Mouse (Mus musculus): Measurements from ENCODE around the gene Ppp1r9b. TPM values are rescaled to one million over a fixed set of nuclear protein-coding genes. Genes with fewer than 3 reads are reported as not detected.
A peak's percentile ranks its signal among the peaks of the same experiment; 100 is the strongest.

Ppp1r9b gene
- polyA plus RNA-seq, 1 experiment from 2014 or later, result 5.6 TPM

GRCm38 (mm10) chr11:95037306-95037705 is 46.5 kb downstream of the Ppp1r9b start:
- peaks cover 37% of the 10 kb centered on the region for H3K4me1 ChIP-seq (ENCODE audit: control insufficient read depth, insufficient read depth, low read length)
- H3K4me2 ChIP-seq (ENCODE audit: low read depth, low read length), result no peak overlapping the region
- H3K27me3 ChIP-seq (replicated peaks; ENCODE audit: control insufficient read depth, insufficient read depth, low read length), result no peaks in the 10 kb centered on the region
- no peak overlapping the region for H3K27ac ChIP-seq (ENCODE audit: low read length)
- no peaks in the 10 kb centered on the region for H3K9me3 ChIP-seq (ENCODE audit: control insufficient read depth, low read length)
- H3K4me3 ChIP-seq (ENCODE audit: low read length), result no peak overlapping the region
- H3K9ac ChIP-seq (ENCODE audit: low read depth, low read length), result no peak overlapping the region
- peaks cover 2% of the 10 kb centered on the region; the same call in 1 of the 2 replicates for H3K36me3 ChIP-seq (ENCODE audit: control insufficient read depth, insufficient read depth, low read length)
- WGBS, result 57% methylated on average over 6 of the region's 6 CpGs
- no peak for ATAC-seq

DNA sequence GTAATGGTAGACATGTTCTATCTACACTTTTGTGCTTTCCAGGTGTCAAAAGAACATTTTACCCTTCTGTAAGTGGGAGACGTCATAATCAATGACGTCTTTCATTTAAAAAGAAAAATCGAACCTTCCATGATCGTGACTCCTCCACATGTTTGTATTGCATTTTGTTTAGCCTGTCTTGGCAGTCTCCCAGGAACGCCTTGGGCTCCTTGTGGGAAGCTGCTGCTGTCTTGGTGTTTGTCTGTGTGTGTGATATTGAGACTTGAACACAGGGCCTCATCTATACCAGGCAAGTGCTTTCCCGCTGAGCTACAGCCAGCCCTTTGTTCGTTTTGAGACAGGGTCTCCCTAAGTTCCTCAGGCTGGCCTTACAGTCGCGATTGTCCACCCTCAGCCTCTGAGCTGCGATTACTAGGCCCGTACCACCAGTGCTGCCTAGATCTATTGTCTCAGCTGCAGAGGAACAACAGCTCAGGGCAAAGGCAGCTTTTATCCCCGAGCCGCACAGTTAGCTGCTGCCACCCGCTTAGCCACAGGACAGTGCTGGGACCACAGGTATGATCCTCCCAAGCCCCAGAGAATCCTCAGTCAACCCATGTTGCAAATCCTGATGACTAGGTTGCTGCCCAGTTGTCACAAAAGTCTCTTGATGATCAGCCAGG is 47.5 kb downstream of the Ppp1r9b start:
- Histone ChIP-seq H3K27ac (ENCODE audit: low read length) (peak overlapping the region; percentile 75), H3K9ac (ENCODE audit: low read depth, low read length) (no peak overlapping the region), H3K4me2 (ENCODE audit: low read depth, low read length) (no peak overlapping the region), H3K4me3 (ENCODE audit: low read length) (no peak overlapping the region), H3K4me1 (ENCODE audit: control insufficient read depth, insufficient read depth, low read length) (peaks cover 32% of the 10 kb centered on the region), H3K36me3 (ENCODE audit: control insufficient read depth, insufficient read depth, low read length) (peaks cover 2% of the 10 kb centered on the region; the same call in 1 of the 2 replicates), H3K27me3 (replicated peaks; ENCODE audit: control insufficient read depth, insufficient read depth, low read length) (no peaks in the 10 kb centered on the region), H3K9me3 (ENCODE audit: control insufficient read depth, low read length) (no peaks in the 10 kb centered on the region)
- WGBS, result 64% methylated on average over 14 of the region's 14 CpGs
- ATAC-seq, result no peak

DNA sequence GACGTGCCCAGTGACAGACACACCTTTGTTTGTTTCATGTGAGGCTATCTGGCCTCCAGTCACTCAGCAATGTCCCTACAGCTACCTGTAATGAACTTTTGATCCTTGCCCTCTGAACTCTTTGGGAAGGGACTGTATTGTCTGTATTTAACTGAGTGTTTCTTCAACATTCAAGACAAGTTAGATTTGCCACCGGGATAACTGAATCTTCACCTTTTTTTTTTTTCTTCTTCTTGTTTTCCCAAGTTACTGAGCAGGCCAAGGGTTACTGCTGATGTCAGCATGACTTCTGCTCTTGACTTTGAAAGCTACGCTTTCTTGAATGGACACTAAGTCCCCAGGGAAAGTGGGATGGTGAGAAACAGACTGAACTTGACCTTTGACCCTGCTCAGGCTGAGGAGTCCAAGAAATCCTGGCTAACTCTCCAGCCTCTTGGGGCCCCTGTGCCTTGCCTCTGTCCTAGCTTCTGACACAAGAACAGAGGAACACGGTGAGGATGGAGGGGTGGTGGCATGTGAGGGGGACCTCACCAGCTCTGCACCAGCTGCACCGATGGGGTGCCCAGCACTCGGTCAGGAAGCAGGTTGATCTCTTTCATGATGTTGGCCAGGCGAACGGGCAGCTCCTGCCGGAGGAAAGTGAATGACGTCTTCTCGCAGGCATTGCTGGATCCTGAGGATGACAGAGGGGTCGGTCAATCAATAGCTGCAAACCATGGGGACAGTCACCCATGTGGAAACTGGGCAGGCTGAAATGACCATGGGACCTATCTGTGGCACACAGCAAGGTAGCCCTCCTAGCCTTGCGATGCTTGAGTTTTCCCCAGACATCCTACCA is 48.2 kb downstream of the Ppp1r9b start:
- Histone ChIP-seq H3K4me3 (ENCODE audit: low read length) (no peak overlapping the region), H3K9ac (ENCODE audit: low read depth, low read length) (no peak overlapping the region), H3K27ac (ENCODE audit: low read length) (peak overlapping the region; percentile 75), H3K4me1 (ENCODE audit: control insufficient read depth, insufficient read depth, low read length) (peaks cover 25% of the 10 kb centered on the region), H3K4me2 (ENCODE audit: low read depth, low read length) (peak overlapping the region; percentile 21; the same call in 1 of the 2 replicates), H3K27me3 (replicated peaks; ENCODE audit: control insufficient read depth, insufficient read depth, low read length) (no peaks in the 10 kb centered on the region), H3K9me3 (ENCODE audit: control insufficient read depth, low read length) (no peaks in the 10 kb centered on the region), H3K36me3 (ENCODE audit: control insufficient read depth, insufficient read depth, low read length) (peaks cover 2% of the 10 kb centered on the region; the same call in 1 of the 2 replicates)
- ATAC-seq, result no peak
- 71% methylated on average over 13 of the region's 13 CpGs for WGBS

DNA sequence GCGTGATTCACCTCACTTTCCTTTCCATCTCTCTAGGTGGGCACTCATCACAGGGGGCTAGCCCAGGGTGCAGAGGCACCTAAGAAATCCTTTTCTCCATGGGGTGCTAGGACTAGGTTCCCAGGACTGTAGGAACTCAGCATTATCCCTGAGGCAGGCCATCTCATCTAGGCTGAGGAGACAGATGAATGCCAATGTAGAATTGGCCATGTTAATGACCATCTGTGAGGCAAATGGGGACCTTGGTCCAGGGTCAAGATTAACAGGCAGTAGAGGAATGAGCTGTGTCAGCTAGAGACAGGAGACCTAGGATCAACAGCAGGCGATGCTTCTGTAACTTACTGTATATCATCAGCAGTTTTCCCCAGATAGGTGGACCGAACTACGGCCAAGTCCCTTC is 48.9 kb downstream of the Ppp1r9b start:
- peak overlapping the region; percentile 75 for H3K27ac ChIP-seq (ENCODE audit: low read length)
- ATAC-seq, result no peak
- no peaks in the 10 kb centered on the region for H3K9me3 ChIP-seq (ENCODE audit: control insufficient read depth, low read length)
- H3K36me3 ChIP-seq (ENCODE audit: control insufficient read depth, insufficient read depth, low read length), result peaks cover 4% of the 10 kb centered on the region
- no peaks in the 10 kb centered on the region for H3K27me3 ChIP-seq (replicated peaks; ENCODE audit: control insufficient read depth, insufficient read depth, low read length)
- 71% methylated on average over 4 of the region's 4 CpGs for WGBS
- peak overlapping the region; percentile 84 for H3K4me2 ChIP-seq (ENCODE audit: low read depth, low read length)
- peaks cover 25% of the 10 kb centered on the region for H3K4me1 ChIP-seq (ENCODE audit: control insufficient read depth, insufficient read depth, low read length)
- peak overlapping the region; percentile 79 for H3K9ac ChIP-seq (ENCODE audit: low read depth, low read length)
- H3K4me3 ChIP-seq (ENCODE audit: low read length), result peak overlapping the region; percentile 66; the same call in 1 of the 2 replicates

- Histone ChIP-seq H3K4me2 (ENCODE audit: low read depth, low read length) (peak overlapping the region; percentile 84), H3K27ac (ENCODE audit: low read length) (peak overlapping the region; percentile 75), H3K36me3 (ENCODE audit: control insufficient read depth, insufficient read depth, low read length) (peaks cover 7% of the 10 kb centered on the region; the same call in 1 of the 2 replicates), H3K4me1 (ENCODE audit: control insufficient read depth, insufficient read depth, low read length) (peaks cover 25% of the 10 kb centered on the region), H3K27me3 (replicated peaks; ENCODE audit: control insufficient read depth, insufficient read depth, low read length) (no peaks in the 10 kb centered on the region), H3K4me3 (ENCODE audit: low read length) (peak overlapping the region; percentile 66), H3K9me3 (ENCODE audit: control insufficient read depth, low read length) (no peaks in the 10 kb centered on the region), H3K9ac (ENCODE audit: low read depth, low read length) (peak overlapping the region; percentile 79)
- under 1% methylated on average over 20 of the region's 20 CpGs for WGBS
- ATAC-seq, result peak; percentile 66
These were observed 49.8 kb downstream of the Ppp1r9b start for GRCm38 (mm10) chr11:95040491-95041138.

DNA sequence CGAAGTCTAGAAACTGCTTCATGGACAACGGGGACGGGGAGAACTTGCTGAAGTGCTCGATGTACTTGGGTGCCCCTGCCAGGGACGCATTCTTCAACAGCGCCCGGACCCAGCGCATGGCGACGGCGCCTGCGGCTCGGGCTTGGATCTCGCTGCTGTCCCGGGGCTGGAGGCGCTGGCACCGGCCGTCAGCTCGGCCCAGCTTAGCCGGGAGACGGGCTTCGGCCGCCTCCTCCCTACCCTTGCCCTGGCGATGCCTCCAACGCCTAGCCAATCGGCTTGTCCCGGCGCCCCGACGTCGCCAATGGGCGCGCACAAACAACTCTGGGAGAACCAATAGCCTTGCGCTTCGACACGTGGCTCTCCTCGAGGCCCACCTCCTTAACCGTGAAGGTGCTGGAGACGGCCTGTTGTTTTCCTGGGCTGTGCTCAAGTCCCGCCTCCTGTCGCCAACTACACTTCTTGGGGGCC is 50.3 kb downstream of the Ppp1r9b start, which contains the start of gene Pdk2:
Gene Pdk2 (minus strand): TSS at position 216 of the 471 bp plus-strand sequence.
- Histone ChIP-seq H3K27ac (ENCODE audit: low read length) (peak within 1 kb of the TSS; percentile 75), H3K4me1 (ENCODE audit: control insufficient read depth, insufficient read depth, low read length) (peaks cover 25% of the 10 kb centered on the region), H3K9ac (ENCODE audit: low read depth, low read length) (peak within 1 kb of the TSS; percentile 79), H3K9me3 (ENCODE audit: control insufficient read depth, low read length) (no peaks in the 10 kb centered on the region), H3K36me3 (ENCODE audit: control insufficient read depth, insufficient read depth, low read length) (peaks cover 7% of the 10 kb centered on the region; the same call in 1 of the 2 replicates), H3K4me2 (ENCODE audit: low read depth, low read length) (peak within 1 kb of the TSS; percentile 84), H3K4me3 (ENCODE audit: low read length) (peak within 1 kb of the TSS; percentile 66), H3K27me3 (replicated peaks; ENCODE audit: control insufficient read depth, insufficient read depth, low read length) (no peaks in the 10 kb centered on the region)
- peak; percentile 95 for ATAC-seq
- under 1% methylated on average over 41 of the region's 41 CpGs for WGBS

GRCm38 (mm10) chr11:95042096-95042495 is 51.3 kb downstream of the Ppp1r9b start:
- Histone ChIP-seq H3K4me3 (ENCODE audit: low read length) (peak overlapping the region; percentile 66), H3K4me1 (ENCODE audit: control insufficient read depth, insufficient read depth, low read length) (peaks cover 25% of the 10 kb centered on the region), H3K9me3 (ENCODE audit: control insufficient read depth, low read length) (no peaks in the 10 kb centered on the region), H3K36me3 (ENCODE audit: control insufficient read depth, insufficient read depth, low read length) (peaks cover 7% of the 10 kb centered on the region; the same call in 1 of the 2 replicates), H3K9ac (ENCODE audit: low read depth, low read length) (peak overlapping the region; percentile 53), H3K4me2 (ENCODE audit: low read depth, low read length) (peak overlapping the region; percentile 84), H3K27me3 (replicated peaks; ENCODE audit: control insufficient read depth, insufficient read depth, low read length) (no peaks in the 10 kb centered on the region), H3K27ac (ENCODE audit: low read length) (peak overlapping the region; percentile 74)
- ATAC-seq, result peak; percentile 45
- WGBS, result 1% methylated on average over 11 of the region's 11 CpGs

DNA sequence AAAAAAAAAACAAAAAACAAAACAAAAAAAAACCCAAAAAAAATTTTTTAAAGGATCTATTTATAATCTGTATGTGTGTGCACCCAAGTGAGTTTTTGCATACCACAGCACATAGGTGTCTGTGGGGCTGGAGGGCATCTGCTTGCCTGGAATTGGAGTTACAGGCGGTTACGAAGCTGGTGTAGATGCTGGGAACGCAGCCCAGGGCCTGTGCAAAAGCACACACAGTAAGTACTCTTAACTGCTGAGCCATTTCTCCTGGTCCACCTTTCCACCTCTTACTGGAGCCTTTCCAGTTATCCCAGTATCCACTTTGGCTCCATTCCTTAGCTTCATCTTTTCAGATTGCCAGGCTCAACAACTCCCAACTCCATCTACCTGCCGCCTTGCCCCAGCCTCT is 52.2 kb downstream of the Ppp1r9b start:
- H3K4me3 ChIP-seq (ENCODE audit: low read length), result no peak overlapping the region
- no peaks in the 10 kb centered on the region for H3K9me3 ChIP-seq (ENCODE audit: control insufficient read depth, low read length)
- H3K4me2 ChIP-seq (ENCODE audit: low read depth, low read length), result no peak overlapping the region
- peaks cover 5% of the 10 kb centered on the region; the same call in 1 of the 2 replicates for H3K36me3 ChIP-seq (ENCODE audit: control insufficient read depth, insufficient read depth, low read length)
- peaks cover 25% of the 10 kb centered on the region for H3K4me1 ChIP-seq (ENCODE audit: control insufficient read depth, insufficient read depth, low read length)
- H3K27me3 ChIP-seq (replicated peaks; ENCODE audit: control insufficient read depth, insufficient read depth, low read length), result no peaks in the 10 kb centered on the region
- WGBS, result 90% methylated on average over 4 of the region's 4 CpGs
- no peak overlapping the region for H3K27ac ChIP-seq (ENCODE audit: low read length)
- H3K9ac ChIP-seq (ENCODE audit: low read depth, low read length), result no peak overlapping the region
- no peak for ATAC-seq

- Histone ChIP-seq H3K27me3 (replicated peaks; ENCODE audit: control insufficient read depth, insufficient read depth, low read length) (no peaks in the 10 kb centered on the region), H3K36me3 (ENCODE audit: control insufficient read depth, insufficient read depth, low read length) (peaks cover 5% of the 10 kb centered on the region; the same call in 1 of the 2 replicates), H3K9me3 (ENCODE audit: control insufficient read depth, low read length) (no peaks in the 10 kb centered on the region), H3K4me2 (ENCODE audit: low read depth, low read length) (no peak overlapping the region), H3K4me1 (ENCODE audit: control insufficient read depth, insufficient read depth, low read length) (peaks cover 20% of the 10 kb centered on the region), H3K4me3 (ENCODE audit: low read length) (no peak overlapping the region), H3K9ac (ENCODE audit: low read depth, low read length) (no peak overlapping the region), H3K27ac (ENCODE audit: low read length) (no peak overlapping the region)
- ATAC-seq, result no peak
- WGBS, result 55% methylated on average over 7 of the region's 7 CpGs
These were observed 52.8 kb downstream of the Ppp1r9b start for GRCm38 (mm10) chr11:95043608-95044007.

Measured in intestine, embryonic 16.5 days (tissue).